Mouse (Mus musculus): ENCODE results near the gene Sdf4.

Sdf4 gene

GRCm38 (mm10) chr4:155992241-155992905 is at the start of gene Sdf4, which contains the start of gene B3galt6:
TSS of gene Sdf4 (plus strand) at chr4:155992872.
TSS of gene B3galt6 (minus strand) at chr4:155992649.
- peak; percentile 94 for DNase-seq (ENCODE audit: inconsistent ontology term)

DNA sequence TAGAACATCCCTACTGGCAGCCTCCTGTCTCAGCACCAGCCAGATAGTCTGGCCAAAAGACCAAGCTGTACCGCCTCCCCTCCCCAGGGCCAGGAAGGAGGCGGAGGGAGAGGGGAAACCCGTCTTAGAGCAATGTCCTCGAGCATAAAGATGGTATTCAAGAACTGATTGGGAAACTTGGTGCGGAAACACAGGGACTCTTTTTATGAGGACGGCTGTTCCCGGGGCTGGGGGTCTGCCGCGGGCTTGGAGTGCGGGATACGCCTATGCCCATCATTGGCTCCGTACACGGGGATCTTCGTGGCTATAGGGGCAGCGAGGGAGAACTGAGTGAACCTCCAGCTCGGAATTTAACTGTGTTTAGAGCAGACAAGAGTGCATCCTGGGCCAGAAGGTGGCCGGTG is 49.6 kb upstream of the Sdf4 start:
- no peak for DNase-seq (ENCODE audit: inconsistent ontology term)

GRCm38 (mm10) chr4:155943534-155944249 is 49.0 kb upstream of the Sdf4 start, which contains the start of gene Ube2j2:
TSS of gene Ube2j2 (plus strand) at chr4:155943831.
- DNase-seq (ENCODE audit: inconsistent ontology term): peak; percentile 98

- DNase-seq (ENCODE audit: inconsistent ontology term): peak; percentile 32
Measured at GRCm38 (mm10) chr4:155944271-155944670, 48.4 kb upstream of the Sdf4 start.

- DNase-seq (ENCODE audit: inconsistent ontology term): no peak
Measured at GRCm38 (mm10) chr4:155947094-155947493, 45.6 kb upstream of the Sdf4 start.

DNA sequence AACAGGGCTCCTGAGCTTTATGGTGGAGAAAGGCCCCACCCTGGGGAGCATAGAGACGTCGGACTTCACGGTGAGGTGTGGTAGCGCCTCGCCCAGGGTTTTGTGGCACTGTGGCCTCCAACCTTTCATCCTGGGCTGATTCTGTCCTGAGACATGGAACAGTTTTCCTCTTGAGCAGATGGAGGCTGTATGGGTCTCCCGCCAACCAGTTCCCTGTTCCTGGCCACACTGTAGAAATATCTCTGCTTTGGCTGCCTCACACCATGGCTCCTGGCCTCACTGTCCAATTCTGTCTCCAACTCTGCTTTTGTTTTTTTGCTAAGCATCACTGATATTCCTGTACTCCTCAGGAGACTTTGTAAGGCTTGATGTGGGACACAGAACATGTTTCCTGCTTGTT is 37.2 kb upstream of the Sdf4 start:
- no peak for DNase-seq (ENCODE audit: inconsistent ontology term)

- peak; percentile 61 for DNase-seq (ENCODE audit: inconsistent ontology term)
Measured at GRCm38 (mm10) chr4:155959275-155959674, 33.4 kb upstream of the Sdf4 start.

DNA sequence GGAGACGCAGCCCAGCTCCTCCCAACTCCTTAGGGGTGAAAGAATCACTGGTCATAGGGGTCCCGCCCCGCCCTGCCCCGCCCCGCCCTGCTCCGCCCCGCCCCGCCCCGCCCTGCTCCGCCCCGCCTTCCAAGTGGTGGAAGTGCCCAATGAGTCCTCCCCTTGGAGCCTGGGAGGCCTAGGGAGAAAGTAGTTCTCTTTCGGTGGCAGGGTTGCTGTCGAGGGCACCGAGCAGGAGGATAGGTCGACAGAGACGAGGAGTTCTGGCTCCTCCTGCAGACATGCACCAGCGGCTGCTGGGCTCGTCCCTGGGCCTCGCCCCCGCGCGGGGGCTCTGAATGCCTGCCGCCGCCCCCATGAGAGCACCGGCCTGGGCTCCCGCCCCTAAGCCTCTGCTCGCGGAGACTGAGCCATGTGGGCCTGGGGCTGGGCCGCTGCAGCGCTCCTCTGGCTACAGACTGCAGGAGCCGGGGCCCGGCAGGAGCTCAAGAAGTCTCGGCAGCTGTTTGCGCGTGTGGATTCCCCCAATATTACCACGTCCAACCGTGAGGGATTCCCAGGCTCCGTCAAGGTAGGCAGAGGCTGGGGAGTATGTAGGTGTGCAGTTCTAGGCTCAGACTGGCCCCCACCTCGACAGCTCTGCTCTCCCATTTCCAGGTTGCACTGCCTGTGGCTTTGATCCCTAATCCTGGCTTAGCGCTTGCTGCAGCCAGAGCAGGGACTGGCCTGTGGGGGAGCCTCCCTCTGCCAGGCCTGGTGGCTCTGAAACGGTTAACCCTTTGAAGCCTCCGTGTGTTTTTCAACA is 30.3 kb upstream of the Sdf4 start, which contains the start of gene C1qtnf12:
Gene C1qtnf12 (plus strand): TSS at position 152 of the 805 bp plus-strand sequence.
- peak; percentile 78 for DNase-seq (ENCODE audit: inconsistent ontology term)

GRCm38 (mm10) chr4:155963106-155963505 is 29.6 kb upstream of the Sdf4 start:
- DNase-seq (ENCODE audit: inconsistent ontology term): peak; percentile 19

- DNase-seq (ENCODE audit: inconsistent ontology term): no peak
Measured at GRCm38 (mm10) chr4:155964396-155964795, 28.3 kb upstream of the Sdf4 start.

DNA sequence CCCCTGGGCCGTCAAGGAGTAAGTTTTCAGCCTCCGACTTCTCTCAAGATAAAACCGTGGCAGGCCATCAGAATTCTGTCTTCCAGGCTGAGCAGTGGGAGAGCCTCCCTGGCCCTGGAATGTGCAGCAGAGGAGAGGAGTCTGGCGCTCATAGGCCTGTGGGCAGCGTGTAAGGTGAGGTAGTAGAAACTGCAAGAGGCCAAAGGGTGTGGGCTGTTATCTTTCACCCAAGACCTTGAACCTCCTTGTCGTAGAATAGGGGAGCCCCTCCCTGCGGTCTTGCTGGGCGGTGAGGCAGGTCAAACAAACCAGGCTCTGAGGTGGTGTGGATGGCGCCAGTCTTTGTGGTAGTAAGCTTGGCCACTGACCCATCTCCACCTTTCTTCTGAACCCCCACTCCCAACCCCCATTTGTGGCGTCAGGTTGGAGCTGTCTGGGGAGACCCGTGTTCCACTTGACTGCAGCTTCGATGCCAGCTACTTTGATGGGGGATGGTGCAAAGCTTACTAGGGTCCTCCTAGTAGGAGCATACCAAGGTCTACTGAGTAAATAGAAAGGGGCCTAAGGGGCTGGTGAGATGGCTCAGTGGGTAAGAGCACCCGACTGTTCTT is 23.5 kb upstream of the Sdf4 start:
- DNase-seq (ENCODE audit: inconsistent ontology term): no peak

DNA sequence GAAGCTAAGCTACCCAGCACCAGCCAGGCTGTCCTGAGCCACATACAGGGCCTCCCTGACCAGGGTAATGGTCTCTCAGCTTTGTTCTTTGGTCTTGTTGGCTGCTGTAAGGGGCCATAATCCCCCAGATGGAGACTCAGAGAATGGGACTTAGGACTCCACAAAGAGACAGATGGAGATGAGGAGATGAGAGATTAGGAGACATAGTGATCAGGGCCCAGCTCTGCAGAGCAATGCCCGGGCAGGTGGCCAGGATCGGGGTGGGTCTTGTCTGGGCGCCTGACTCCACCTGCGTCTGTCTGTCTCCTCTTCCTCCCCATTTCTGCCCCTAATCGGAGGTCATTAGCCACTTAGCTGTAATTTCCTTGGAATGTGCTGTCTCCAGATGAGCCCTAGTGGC is 22.4 kb upstream of the Sdf4 start:
- no peak for DNase-seq (ENCODE audit: inconsistent ontology term)

DNA sequence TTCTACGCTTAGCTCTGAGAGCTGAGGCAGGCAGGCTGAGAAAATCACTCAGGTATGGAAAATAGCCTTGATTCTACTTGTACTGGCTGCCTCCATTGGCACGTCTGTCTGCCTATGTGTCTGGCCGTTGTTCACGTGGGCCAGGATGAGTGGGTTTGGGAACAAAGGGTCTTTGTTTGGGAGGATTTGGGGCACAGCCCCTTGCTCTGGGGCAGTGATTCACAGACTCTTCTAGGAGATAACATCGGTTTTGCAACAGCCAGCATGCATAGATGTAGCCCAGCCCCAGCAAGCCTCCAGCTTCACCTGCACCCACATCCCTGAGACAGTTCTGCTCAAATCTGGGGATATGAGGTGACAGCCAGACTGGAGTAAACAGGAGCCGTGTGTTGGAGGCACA is 20.0 kb upstream of the Sdf4 start:
- peak; percentile 51 for DNase-seq (ENCODE audit: inconsistent ontology term)

GRCm38 (mm10) chr4:155973239-155973638 is 19.4 kb upstream of the Sdf4 start:
- DNase-seq (ENCODE audit: inconsistent ontology term): no peak

GRCm38 (mm10) chr4:155981436-155982082 is 11.1 kb upstream of the Sdf4 start:
- DNase-seq (ENCODE audit: inconsistent ontology term): no peak

DNA sequence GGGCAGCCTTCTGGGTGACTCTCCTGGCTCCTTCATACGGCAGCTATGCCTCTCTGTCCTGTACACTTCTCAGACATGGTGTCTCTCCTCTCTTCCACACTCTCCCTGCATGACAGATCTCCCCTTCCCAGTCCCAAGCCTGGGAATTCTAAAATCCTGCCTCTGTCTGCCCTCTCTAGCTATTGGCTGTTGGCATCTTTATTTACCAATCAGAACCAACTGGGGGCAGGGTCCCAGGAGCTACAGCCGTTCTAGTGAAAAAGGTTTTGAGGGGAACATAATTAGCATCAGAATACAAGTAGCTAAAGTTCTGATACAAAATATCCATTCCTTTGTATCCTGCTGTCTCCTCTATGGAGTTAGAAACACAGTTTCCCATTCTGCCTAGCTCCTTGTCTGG is 8.9 kb upstream of the Sdf4 start:
- DNase-seq (ENCODE audit: inconsistent ontology term): no peak

DNA sequence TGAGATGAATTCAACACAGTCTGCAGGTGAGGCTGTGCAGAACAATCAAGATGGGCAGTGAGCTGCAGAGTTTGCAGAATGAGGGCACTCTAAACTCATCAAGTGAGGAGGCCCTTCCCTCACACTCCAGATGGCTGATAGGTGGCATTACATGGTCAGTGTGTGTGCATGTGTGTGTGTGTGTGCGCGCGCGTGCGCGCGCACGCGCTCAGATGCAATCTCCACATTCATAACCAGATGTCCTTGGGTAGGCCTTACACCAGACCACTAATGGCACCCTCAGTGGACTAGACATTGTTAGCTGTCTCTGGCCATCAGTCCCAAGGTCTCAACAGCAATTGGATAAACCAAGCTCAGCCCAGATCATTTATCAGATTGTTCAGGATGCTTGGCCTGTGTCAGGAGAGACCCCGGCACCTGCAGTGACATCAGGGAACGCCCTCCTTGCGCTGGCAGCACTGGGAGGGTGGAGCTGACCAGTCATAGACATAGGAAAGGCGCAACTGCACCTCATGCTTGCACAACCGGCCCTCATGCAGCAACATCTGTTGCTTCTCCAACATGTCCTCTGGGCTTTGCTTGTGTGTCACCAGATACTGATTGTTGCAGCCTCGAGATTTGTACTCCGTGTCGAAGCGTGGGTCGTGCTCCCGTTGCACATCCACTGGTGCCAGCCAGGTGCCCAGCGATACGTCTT is 1.3 kb upstream of the Sdf4 start:
- DNase-seq (ENCODE audit: inconsistent ontology term): no peak

DNA sequence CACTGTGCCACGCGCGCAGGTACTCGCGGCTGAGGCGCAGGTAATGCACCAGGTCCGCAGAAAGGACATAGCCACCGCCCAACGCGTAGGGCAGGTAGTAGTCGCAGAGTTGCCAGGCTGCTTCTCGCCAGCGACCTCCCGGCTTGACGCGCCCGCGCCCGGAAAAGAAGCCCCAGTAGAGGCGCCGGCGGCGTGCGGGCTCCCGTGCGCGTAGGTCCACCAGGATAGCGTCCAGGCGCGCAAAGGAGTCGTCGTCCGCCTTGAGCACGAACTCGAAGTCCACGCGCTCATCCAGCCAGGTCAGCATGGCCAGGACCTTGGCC is 803 bp upstream of the Sdf4 start:
- no peak for DNase-seq (ENCODE audit: inconsistent ontology term)

DNA sequence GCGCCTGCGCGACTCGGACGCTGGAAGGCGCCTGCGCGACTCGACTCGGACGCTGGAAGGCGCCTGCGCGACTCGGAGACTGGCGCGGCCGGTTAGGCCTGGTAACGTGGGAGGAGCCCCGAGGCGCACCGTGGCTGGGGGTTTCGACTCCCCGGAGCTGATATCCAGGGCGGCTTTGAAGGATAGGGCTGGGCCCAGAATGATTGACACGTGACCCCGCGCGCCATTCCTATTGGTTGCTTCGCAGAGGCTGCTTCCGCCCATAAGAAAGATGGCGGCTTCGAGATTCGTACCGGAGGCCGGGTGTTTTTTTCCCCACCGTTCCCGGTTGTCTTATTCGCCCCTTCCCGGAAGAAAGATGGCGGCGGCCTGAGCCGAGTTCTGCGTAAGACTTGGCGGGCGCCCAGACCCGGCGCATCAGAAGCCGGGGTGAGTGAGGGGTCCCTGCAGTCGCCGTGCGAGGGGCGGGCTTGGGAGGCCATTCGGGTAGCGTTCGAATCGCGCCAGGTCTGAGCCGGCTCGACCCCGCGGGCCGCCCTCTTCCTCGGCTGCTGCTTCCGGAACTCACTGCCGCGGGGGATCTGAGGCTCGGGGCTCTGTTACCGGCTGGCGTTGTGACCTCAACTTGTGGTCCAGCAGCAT is 355 bp downstream of the Sdf4 start:
- peak; percentile 95 for DNase-seq (ENCODE audit: inconsistent ontology term)

GRCm38 (mm10) chr4:155993606-155994005 is 934 bp downstream of the Sdf4 start:
- no peak for DNase-seq (ENCODE audit: inconsistent ontology term)
